Mouse (Mus musculus): Measurements from ENCODE around the gene Tppp3.

DNA sequence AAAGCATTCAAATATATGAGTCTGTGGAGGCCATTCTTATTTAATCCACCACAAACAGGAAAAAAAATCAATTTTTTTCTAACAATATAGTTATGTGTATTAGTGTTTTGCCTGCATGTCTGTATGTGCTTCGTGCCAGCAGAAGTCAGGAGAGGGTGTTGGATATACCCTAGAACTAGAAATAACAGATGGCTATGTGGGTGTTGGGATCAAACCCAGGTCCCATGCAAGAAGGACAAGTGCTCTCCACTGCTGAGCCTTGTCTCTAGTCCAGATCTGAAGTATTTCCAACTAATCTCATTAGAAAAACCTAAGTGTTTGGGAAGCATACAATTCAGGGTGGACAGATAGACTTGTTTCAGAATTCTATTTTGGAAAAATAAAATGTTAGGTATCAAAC lies 49.3 kb downstream of the Tppp3 start:
- TF ChIP-seq CTCF (IDR thresholded peaks at IDR 0.05; ENCODE audit: low read depth) (no peak), EP300 (IDR thresholded peaks at IDR 0.05; ENCODE audit: low read depth) (no peak)
